Mouse (Mus musculus): ENCODE results near the gene Nploc4. TPM values are rescaled to one million over a fixed set of nuclear protein-coding genes. Genes with fewer than 3 reads are reported as not detected.
A peak's percentile ranks its signal among the peaks of the same experiment; 100 is the strongest.

The Nploc4 gene
- polyA plus RNA-seq, 1 experiment from 2014 or later = 34.1 TPM

- peaks cover 10% of the 10 kb centered on the region for H3K4me1 ChIP-seq (ENCODE audit: insufficient read depth, low read length)
- H3K9me3 ChIP-seq (ENCODE audit: low read length) = no peaks in the 10 kb centered on the region
- H3K4me2 ChIP-seq (replicated peaks; ENCODE audit: low read depth, low read length) = no peak overlapping the region
- 73% methylated on average over 13 of the region's 13 CpGs for WGBS
- no peak for ATAC-seq (ENCODE audit: low FRiP score, low TSS enrichment)
- H3K27me3 ChIP-seq (ENCODE audit: insufficient read depth, low read length) = no peaks in the 10 kb centered on the region
- H3K9ac ChIP-seq (replicated peaks; ENCODE audit: low read length) = no peak overlapping the region
- H3K27ac ChIP-seq (ENCODE audit: low read length) = no peak overlapping the region
- H3K4me3 ChIP-seq (ENCODE audit: low read length) = no peak overlapping the region
- H3K36me3 ChIP-seq (ENCODE audit: insufficient read depth, low read length) = peaks cover 55% of the 10 kb centered on the region
These were observed 64.5 kb downstream of the Nploc4 start for GRCm38 (mm10) chr11:120373025-120373424.

- no peaks in the 10 kb centered on the region for H3K27me3 ChIP-seq (ENCODE audit: insufficient read depth, low read length)
- no peak overlapping the region for H3K4me3 ChIP-seq (ENCODE audit: low read length)
- H3K36me3 ChIP-seq (ENCODE audit: insufficient read depth, low read length) = peaks cover 33% of the 10 kb centered on the region
- no peak overlapping the region for H3K9ac ChIP-seq (replicated peaks; ENCODE audit: low read length)
- no peaks in the 10 kb centered on the region for H3K4me1 ChIP-seq (ENCODE audit: insufficient read depth, low read length)
- no peak overlapping the region for H3K27ac ChIP-seq (ENCODE audit: low read length)
- WGBS = 31% methylated on average over 8 of the region's 8 CpGs
- H3K4me2 ChIP-seq (replicated peaks; ENCODE audit: low read depth, low read length) = no peak overlapping the region
- ATAC-seq (ENCODE audit: low FRiP score, low TSS enrichment) = peak; percentile 71
- H3K9me3 ChIP-seq (ENCODE audit: low read length) = no peaks in the 10 kb centered on the region
These were observed 67.9 kb downstream of the Nploc4 start for GRCm38 (mm10) chr11:120369656-120370055.

DNA sequence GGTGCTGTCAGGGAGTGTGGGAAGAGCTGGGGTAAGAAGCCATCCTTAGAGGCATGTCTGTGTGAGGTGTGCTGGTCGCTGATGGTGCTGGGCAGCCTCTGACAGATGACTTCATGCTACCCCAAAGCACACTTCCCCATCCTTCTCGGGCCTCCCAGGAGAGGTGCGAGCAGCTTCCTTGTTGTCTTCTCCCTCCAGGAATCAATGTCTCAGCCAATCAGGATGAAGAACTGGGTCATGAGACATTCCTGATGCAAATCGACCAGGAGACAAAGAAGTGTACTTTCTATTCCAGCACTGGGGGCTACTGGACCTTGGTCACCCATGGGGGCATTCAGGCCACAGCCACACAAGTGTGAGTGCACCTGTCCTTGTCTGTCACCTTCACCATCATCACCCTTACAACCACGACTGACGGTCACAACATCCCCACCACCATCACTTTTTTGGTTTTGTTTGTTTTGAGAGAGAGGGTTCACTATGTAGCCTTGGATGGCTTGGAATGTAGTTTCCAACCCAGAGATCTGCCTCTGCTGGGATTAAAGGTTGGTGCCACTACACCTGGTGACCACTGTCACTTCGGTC, 71.0 kb downstream of the Nploc4 start:
- Histone ChIP-seq H3K27me3 (ENCODE audit: insufficient read depth, low read length) (no peaks in the 10 kb centered on the region), H3K9me3 (ENCODE audit: low read length) (no peaks in the 10 kb centered on the region), H3K4me3 (ENCODE audit: low read length) (no peak overlapping the region), H3K36me3 (ENCODE audit: insufficient read depth, low read length) (peaks cover 4% of the 10 kb centered on the region; the same call in 1 of the 2 replicates), H3K4me1 (ENCODE audit: insufficient read depth, low read length) (peaks cover 4% of the 10 kb centered on the region), H3K4me2 (replicated peaks; ENCODE audit: low read depth, low read length) (no peak overlapping the region), H3K27ac (ENCODE audit: low read length) (no peak overlapping the region), H3K9ac (replicated peaks; ENCODE audit: low read length) (no peak overlapping the region)
- no peak for ATAC-seq (ENCODE audit: low FRiP score, low TSS enrichment)
- 40% methylated on average over 7 of the region's 7 CpGs for WGBS

GRCm38 (mm10) chr11:120362891-120363290, 74.6 kb downstream of the Nploc4 start:
- H3K4me1 ChIP-seq (ENCODE audit: insufficient read depth, low read length) = peaks cover 36% of the 10 kb centered on the region
- no peaks in the 10 kb centered on the region for H3K9me3 ChIP-seq (ENCODE audit: low read length)
- H3K4me2 ChIP-seq (replicated peaks; ENCODE audit: low read depth, low read length) = no peak overlapping the region
- H3K4me3 ChIP-seq (ENCODE audit: low read length) = no peak overlapping the region
- WGBS = 79% methylated on average over 6 of the region's 6 CpGs
- no peak overlapping the region for H3K27ac ChIP-seq (ENCODE audit: low read length)
- no peak overlapping the region for H3K9ac ChIP-seq (replicated peaks; ENCODE audit: low read length)
- no peaks in the 10 kb centered on the region for H3K36me3 ChIP-seq (ENCODE audit: insufficient read depth, low read length)
- ATAC-seq (ENCODE audit: low FRiP score, low TSS enrichment) = no peak
- no peaks in the 10 kb centered on the region for H3K27me3 ChIP-seq (ENCODE audit: insufficient read depth, low read length)

DNA sequence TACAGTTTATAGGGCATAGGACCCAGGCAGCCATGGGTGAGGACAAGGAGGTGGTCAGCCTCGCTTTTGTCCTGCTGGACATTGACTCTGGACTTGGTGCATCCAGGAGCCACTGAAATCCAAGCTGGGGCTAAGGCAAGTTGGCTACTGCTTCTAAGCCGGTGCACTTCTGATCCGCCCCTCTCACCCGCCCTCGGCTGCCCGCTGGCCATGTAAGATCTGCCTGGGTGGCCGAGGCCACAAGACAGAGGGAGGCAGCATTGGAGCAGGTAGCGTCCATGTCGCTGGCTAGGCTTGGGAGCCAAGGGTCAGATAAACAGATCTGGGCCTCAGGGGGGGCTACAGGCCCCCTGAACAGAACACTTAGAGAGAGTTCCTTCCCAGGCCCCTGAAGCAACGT, 76.2 kb downstream of the Nploc4 start, which contains the start of gene Fscn2:
Gene Fscn2, plus strand, starts transcription at position 240 of the 400 bp plus-strand sequence.
- Histone ChIP-seq H3K27me3 (ENCODE audit: insufficient read depth, low read length) (no peaks in the 10 kb centered on the region), H3K9me3 (ENCODE audit: low read length) (no peaks in the 10 kb centered on the region), H3K36me3 (ENCODE audit: insufficient read depth, low read length) (no peaks in the 10 kb centered on the region), H3K9ac (replicated peaks; ENCODE audit: low read length) (no peak within 1 kb of the TSS), H3K4me1 (ENCODE audit: insufficient read depth, low read length) (peaks cover 44% of the 10 kb centered on the region), H3K4me2 (replicated peaks; ENCODE audit: low read depth, low read length) (no peak within 1 kb of the TSS), H3K27ac (ENCODE audit: low read length) (peak within 1 kb of the TSS; percentile 9; the same call in 1 of the 2 replicates), H3K4me3 (ENCODE audit: low read length) (no peak within 1 kb of the TSS)
- ATAC-seq (ENCODE audit: low FRiP score, low TSS enrichment) = no peak
- WGBS = 40% methylated on average over 10 of the region's 10 CpGs

- no peak overlapping the region for H3K9ac ChIP-seq (replicated peaks; ENCODE audit: low read length)
- WGBS = 57% methylated on average over 5 of the region's 5 CpGs
- no peak for ATAC-seq (ENCODE audit: low FRiP score, low TSS enrichment)
These were observed 76.8 kb downstream of the Nploc4 start for GRCm38 (mm10) chr11:120360755-120361154.

DNA sequence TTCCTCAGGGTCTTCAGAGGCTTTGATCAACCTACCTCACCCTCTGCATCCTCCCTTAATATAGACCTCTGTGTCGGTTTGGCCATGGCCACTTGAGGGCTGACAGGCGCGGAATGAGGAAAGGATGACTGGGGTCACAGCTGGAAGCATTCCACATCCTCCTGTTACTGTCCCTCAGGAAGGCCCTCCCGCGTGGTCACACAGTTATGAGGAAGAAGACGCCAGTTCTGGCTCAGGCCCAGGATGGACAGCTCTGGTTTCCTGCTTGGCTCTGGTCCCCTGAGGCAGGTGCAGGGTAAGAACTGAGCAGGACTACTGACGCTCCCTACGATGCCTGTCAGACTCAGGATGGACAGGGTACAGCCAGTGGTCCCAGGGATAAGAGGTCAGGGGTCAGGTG, 77.4 kb downstream of the Nploc4 start:
- Histone ChIP-seq H3K4me1 (ENCODE audit: insufficient read depth, low read length) (peaks cover 48% of the 10 kb centered on the region), H3K4me3 (ENCODE audit: low read length) (no peak overlapping the region), H3K27me3 (ENCODE audit: insufficient read depth, low read length) (no peaks in the 10 kb centered on the region), H3K36me3 (ENCODE audit: insufficient read depth, low read length) (no peaks in the 10 kb centered on the region), H3K9ac (replicated peaks; ENCODE audit: low read length) (0 out of 2 replicates have a peak overlapping the region, but pooled peaks have one; percentile 9), H3K4me2 (replicated peaks; ENCODE audit: low read depth, low read length) (no peak overlapping the region), H3K9me3 (ENCODE audit: low read length) (no peaks in the 10 kb centered on the region), H3K27ac (ENCODE audit: low read length) (no peak overlapping the region)
- WGBS = 18% methylated on average over 8 of the region's 8 CpGs
- no peak for ATAC-seq (ENCODE audit: low FRiP score, low TSS enrichment)

More at GRCm38 (mm10) chr11:120360755-120361154, 76.8 kb downstream of the Nploc4 start:
- Histone ChIP-seq H3K4me3 (ENCODE audit: low read length) (no peak overlapping the region), H3K36me3 (ENCODE audit: insufficient read depth, low read length) (no peaks in the 10 kb centered on the region), H3K27ac (ENCODE audit: low read length) (peak overlapping the region; percentile 9; the same call in 1 of the 2 replicates), H3K4me2 (replicated peaks; ENCODE audit: low read depth, low read length) (no peak overlapping the region), H3K9me3 (ENCODE audit: low read length) (no peaks in the 10 kb centered on the region), H3K27me3 (ENCODE audit: insufficient read depth, low read length) (no peaks in the 10 kb centered on the region), H3K4me1 (ENCODE audit: insufficient read depth, low read length) (peaks cover 44% of the 10 kb centered on the region)

GRCm38 (mm10) chr11:120359391-120359790, 78.1 kb downstream of the Nploc4 start:
- Histone ChIP-seq H3K9ac (replicated peaks; ENCODE audit: low read length) (no peak overlapping the region), H3K36me3 (ENCODE audit: insufficient read depth, low read length) (no peaks in the 10 kb centered on the region), H3K4me3 (ENCODE audit: low read length) (no peak overlapping the region), H3K27me3 (ENCODE audit: insufficient read depth, low read length) (no peaks in the 10 kb centered on the region), H3K4me1 (ENCODE audit: insufficient read depth, low read length) (peaks cover 53% of the 10 kb centered on the region), H3K9me3 (ENCODE audit: low read length) (no peaks in the 10 kb centered on the region), H3K4me2 (replicated peaks; ENCODE audit: low read depth, low read length) (no peak overlapping the region), H3K27ac (ENCODE audit: low read length) (no peak overlapping the region)
- no peak for ATAC-seq (ENCODE audit: low FRiP score, low TSS enrichment)
- 80% methylated on average over 6 of the region's 6 CpGs for WGBS

DNA sequence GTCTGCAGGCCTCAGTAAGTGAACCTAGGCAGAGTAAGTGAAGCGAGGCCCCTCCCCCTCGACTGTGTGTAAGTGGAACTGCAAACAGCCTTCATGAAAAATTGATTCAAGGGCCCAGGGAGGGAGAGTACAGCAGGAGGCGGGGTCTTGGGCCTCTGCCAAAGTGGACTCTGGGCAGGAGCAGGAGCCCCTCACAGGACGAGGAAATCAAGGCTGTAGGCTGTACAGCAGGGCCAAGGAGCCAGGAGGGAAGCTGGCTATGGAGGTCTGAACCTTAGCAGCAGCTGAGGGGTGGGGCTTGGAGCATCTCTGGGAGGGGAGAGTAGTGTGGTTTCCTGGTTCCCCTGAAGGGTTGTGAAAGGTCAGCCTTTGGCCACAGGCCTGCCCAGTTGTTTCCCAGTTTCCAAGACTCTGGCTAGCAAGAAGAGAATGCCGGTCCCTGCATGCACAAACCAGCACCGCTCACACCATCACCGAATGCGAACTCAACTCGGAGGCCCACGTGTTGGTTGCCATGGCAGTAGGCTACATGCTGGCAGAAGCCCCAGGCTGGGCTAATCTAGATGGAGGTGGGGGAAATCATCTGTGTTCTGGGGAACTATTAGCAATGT, 79.6 kb downstream of the Nploc4 start:
- peak overlapping the region; percentile 92 for H3K27ac ChIP-seq (ENCODE audit: low read length)
- no peaks in the 10 kb centered on the region for H3K36me3 ChIP-seq (ENCODE audit: insufficient read depth, low read length)
- ATAC-seq (ENCODE audit: low FRiP score, low TSS enrichment) = peak; percentile 77
- no peaks in the 10 kb centered on the region for H3K27me3 ChIP-seq (ENCODE audit: insufficient read depth, low read length)
- H3K9me3 ChIP-seq (ENCODE audit: low read length) = no peaks in the 10 kb centered on the region
- peaks cover 65% of the 10 kb centered on the region for H3K4me1 ChIP-seq (ENCODE audit: insufficient read depth, low read length)
- H3K4me2 ChIP-seq (replicated peaks; ENCODE audit: low read depth, low read length) = peak overlapping the region; percentile 19
- peak overlapping the region; percentile 40; the same call in 1 of the 2 replicates for H3K9ac ChIP-seq (replicated peaks; ENCODE audit: low read length)
- 12% methylated on average over 10 of the region's 10 CpGs for WGBS
- no peak overlapping the region for H3K4me3 ChIP-seq (ENCODE audit: low read length)

GRCm38 (mm10) chr11:120356900-120357299, 80.6 kb downstream of the Nploc4 start:
- no peaks in the 10 kb centered on the region for H3K27me3 ChIP-seq (ENCODE audit: insufficient read depth, low read length)
- no peak overlapping the region for H3K9ac ChIP-seq (replicated peaks; ENCODE audit: low read length)
- ATAC-seq (ENCODE audit: low FRiP score, low TSS enrichment) = no peak
- H3K9me3 ChIP-seq (ENCODE audit: low read length) = no peaks in the 10 kb centered on the region
- no peak overlapping the region for H3K27ac ChIP-seq (ENCODE audit: low read length)
- no peak overlapping the region for H3K4me2 ChIP-seq (replicated peaks; ENCODE audit: low read depth, low read length)
- H3K36me3 ChIP-seq (ENCODE audit: insufficient read depth, low read length) = no peaks in the 10 kb centered on the region
- peaks cover 67% of the 10 kb centered on the region for H3K4me1 ChIP-seq (ENCODE audit: insufficient read depth, low read length)
- H3K4me3 ChIP-seq (ENCODE audit: low read length) = no peak overlapping the region
- 94% methylated on average over 4 of the region's 4 CpGs for WGBS

Data from kidney, embryonic 16.5 days (tissue).